9 mouse cellular contexts compared by ENCODE assay signal in genomic region chr17:26439001-26439400, GRCm38 (mm10). TPM values are rescaled to one million over a fixed set of nuclear protein-coding genes. Genes with fewer than 3 reads are reported as not detected.
DNase-seq lines count a peak whose midpoint lies in the region; ATAC-seq and TF ChIP-seq lines count a peak whose summit lies in the region.
"Had no signal": no experiment of that assay in that cellular context is flagged by ENCODE, and none has a peak within 500 bp of the region (broad histone marks: within the 10 kb centered on the region; RNA-seq: fewer than 3 reads in every experiment).

No protein-coding gene starts in this region.

- DNase-seq in lung, embryonic 14.5 days, result peak; percentile 48
- DNase-seq in lung, adult 2 months, result no peak
- DNase-seq in limb, embryonic 14.5 days (ENCODE audit: low spot score), result no peak
- peak; percentile 39 for DNase-seq in retina, embryonic 14.5 days (ENCODE audit: low spot score)
- DNase-seq in adrenal gland, postnatal 25 days, result no peak
- DNase-seq in urinary bladder, adult 2 months (ENCODE audit: low spot score), result no peak
- no peak for DNase-seq in thymus, postnatal 25 days
- DNase-seq: thymus, postnatal 4 days had no signal

- H3K4me3 ChIP-seq in lung, embryonic 14.5 days (ENCODE audit: low read depth, low read length), result peak overlapping the region; percentile 37
- H3K4me3 ChIP-seq in lung, adult 2 months (replicated peaks; ENCODE audit: extremely low read depth, low read depth, low read length), result no peak overlapping the region
- H3K4me3 ChIP-seq in forebrain, embryonic 16.5 days (replicated peaks; ENCODE audit: low read length), result peak overlapping the region; percentile 32
- peak overlapping the region; percentile 38 for H3K4me3 ChIP-seq in limb, embryonic 14.5 days (replicated peaks; ENCODE audit: low read length)

- no peak overlapping the region for H3K27ac ChIP-seq in lung, embryonic 14.5 days (ENCODE audit: low read depth)
- no peak overlapping the region for H3K27ac ChIP-seq in forebrain, embryonic 16.5 days (ENCODE audit: low read length)
- no peak overlapping the region for H3K27ac ChIP-seq in limb, embryonic 14.5 days (replicated peaks; ENCODE audit: low read depth, low read length)

- WGBS in lung, embryonic 14.5 days, result 5% methylated on average over 52 of the region's 52 CpGs
- 63% methylated on average over 52 of the region's 52 CpGs for WGBS in lung, adult 2 months
- WGBS in forebrain, embryonic 16.5 days, result 8% methylated on average over 52 of the region's 52 CpGs
- 6% methylated on average over 38 of the region's 52 CpGs for WGBS in limb, embryonic 14.5 days

- ATAC-seq in lung, embryonic 14.5 days (ENCODE audit: insufficient read depth), result no peak
- no peak for ATAC-seq in forebrain, embryonic 16.5 days
- no peak for ATAC-seq in limb, embryonic 14.5 days (ENCODE audit: low FRiP score, low read depth)

- peaks cover 15% of the 10 kb centered on the region; the same call in 1 of the 2 replicates for H3K36me3 ChIP-seq in lung, embryonic 14.5 days (ENCODE audit: insufficient read depth)
- H3K36me3 ChIP-seq in forebrain, embryonic 16.5 days (ENCODE audit: control insufficient read depth, insufficient read depth), result peaks cover 7% of the 10 kb centered on the region
- H3K36me3 ChIP-seq in limb, embryonic 14.5 days (ENCODE audit: control insufficient read depth, insufficient read depth, low read length), result peaks cover 2% of the 10 kb centered on the region; the same call in 1 of the 2 replicates

- no peaks in the 10 kb centered on the region for H3K9me3 ChIP-seq in lung, embryonic 14.5 days (ENCODE audit: low read depth, low read length)
- H3K9me3 ChIP-seq in forebrain, embryonic 16.5 days (ENCODE audit: control insufficient read depth, low read length), result no peaks in the 10 kb centered on the region
- no peaks in the 10 kb centered on the region for H3K9me3 ChIP-seq in limb, embryonic 14.5 days (ENCODE audit: control insufficient read depth, low read length)

- H3K4me1 ChIP-seq in lung, embryonic 14.5 days (ENCODE audit: insufficient read depth), result no peaks in the 10 kb centered on the region
- no peaks in the 10 kb centered on the region for H3K4me1 ChIP-seq in lung, adult 2 months (ENCODE audit: control insufficient read depth, insufficient read depth, low read length)
- peaks cover 6% of the 10 kb centered on the region for H3K4me1 ChIP-seq in forebrain, embryonic 16.5 days (replicated peaks; ENCODE audit: control insufficient read depth, insufficient read depth, low read length)
- H3K4me1 ChIP-seq in limb, embryonic 14.5 days (ENCODE audit: control insufficient read depth, insufficient read depth, low read length), result no peaks in the 10 kb centered on the region

- H3K27me3 ChIP-seq in lung, embryonic 14.5 days (ENCODE audit: insufficient read depth, low read length), result peaks cover 29% of the 10 kb centered on the region
- peaks cover 19% of the 10 kb centered on the region for H3K27me3 ChIP-seq in forebrain, embryonic 16.5 days (replicated peaks; ENCODE audit: control insufficient read depth, insufficient read depth, low read length)
- peaks cover 29% of the 10 kb centered on the region for H3K27me3 ChIP-seq in limb, embryonic 14.5 days (ENCODE audit: control insufficient read depth, insufficient read depth, low read length)

- TF ChIP-seq CTCF in lung, embryonic 14.5 days (IDR thresholded peaks at IDR 0.05; ENCODE audit: low read depth), result no peak
- no peak for TF ChIP-seq CTCF in lung, adult 2 months (IDR thresholded peaks at IDR 0.05; ENCODE audit: insufficient read depth, low read length)

- no peak for TF ChIP-seq POLR2A in lung, adult 2 months (IDR thresholded peaks at IDR 0.05; ENCODE audit: borderline replicate concordance, extremely low read depth, low read depth, low read length)
- TF ChIP-seq POLR2A in limb, embryonic 14.5 days (IDR thresholded peaks at IDR 0.05; ENCODE audit: borderline replicate concordance, extremely low read depth, insufficient read depth, insufficient read length), result no peak

- H3K4me2 ChIP-seq in lung, embryonic 14.5 days, result peak overlapping the region; percentile 66
- peak overlapping the region; percentile 49 for H3K4me2 ChIP-seq in forebrain, embryonic 16.5 days (ENCODE audit: low read length)
- H3K4me2 ChIP-seq in limb, embryonic 14.5 days (replicated peaks; ENCODE audit: low read depth, low read length, severe bottlenecking), result peak overlapping the region; percentile 52

- H3K9ac ChIP-seq in lung, embryonic 14.5 days, result peak overlapping the region; percentile 40
- H3K9ac ChIP-seq in forebrain, embryonic 16.5 days (replicated peaks; ENCODE audit: low read depth, low read length), result peak overlapping the region; percentile 44; the same call in 1 of the 2 replicates
- H3K9ac ChIP-seq in limb, embryonic 14.5 days (ENCODE audit: low read depth, low read length, severe bottlenecking), result peak overlapping the region; percentile 50

RNA-seq across cellular contexts. Expression of gene Neurl1b, which starts 24.4 kb away (rescaled TPM):
- 1.9 and 2.1 TPM in 2 replicates for polyA plus RNA-seq in lung, embryonic 14.5 days (2014; fragmentation: Nextera tagmentation; extraction: Ambion mirVana)
- 14.5 and 38.8 TPM in 2 replicates for polyA plus RNA-seq in lung, adult 2 months (2012; rRNA removed)
- polyA plus RNA-seq in forebrain, embryonic 16.5 days (2015; fragmentation: Nextera tagmentation; extraction: Ambion mirVana), result 2.4 and 4.1 TPM in 2 replicates
- 4.1 and 5.7 TPM in 2 replicates for polyA plus RNA-seq in limb, embryonic 14.5 days (2012; rRNA removed)
- polyA plus RNA-seq in limb, embryonic 14.5 days (2014; fragmentation: Nextera tagmentation; extraction: Ambion mirVana), result 0.68 and 0.85 TPM in 2 replicates
- 49.1 and 57.1 TPM in 2 replicates for total RNA-seq in adrenal gland, postnatal 25 days (2021)
- 7.9 and 11.1 TPM in 2 replicates for polyA plus RNA-seq in urinary bladder, adult 2 months (2012; rRNA removed)

Comparison
In these comparisons a context has a peak if more than half of its experiments do, and no peak if none do; other contexts are left out.
1. DNase-seq: peak in lung, embryonic 14.5 days (single experiment) and retina, embryonic 14.5 days (single experiment); none in lung, adult 2 months (single experiment), limb, embryonic 14.5 days (single experiment), adrenal gland, postnatal 25 days (single experiment), urinary bladder, adult 2 months (single experiment) and thymus, postnatal 25 days (single experiment).
2. Peak in every context shown above with its lines, with median percentiles within 50 percentile points of each other: H3K4me2 ChIP-seq and H3K9ac ChIP-seq.